In genomic region chr5:137161853-137162252, GRCm38 (mm10) we compare ENCODE assay signal across 46 mouse cellular contexts. TPM values are rescaled to one million over a fixed set of nuclear protein-coding genes. Genes with fewer than 3 reads are reported as not detected.
"Had no signal": no experiment of that assay in that cellular context is flagged by ENCODE, and none has a peak within 500 bp of the region (broad histone marks: within the 10 kb centered on the region; RNA-seq: fewer than 3 reads in every experiment).

No protein-coding gene starts in this region.

- H3K9me3 ChIP-seq: limb, embryonic 10.5 days; limb, embryonic 15.5 days; liver, embryonic 13.5 days; liver, embryonic 15.5 days; lung, embryonic 15.5 days; midbrain, embryonic 15.5 days had no signal

- H3K4me3 ChIP-seq: left cerebral cortex, adult 2 months; limb, embryonic 10.5 days; limb, embryonic 12.5 days; limb, embryonic 13.5 days; limb, embryonic 15.5 days; liver, embryonic 12.5 days; liver, embryonic 13.5 days; liver, embryonic 15.5 days; lung, embryonic 15.5 days; megakaryocyte, embryonic 14.5 days; midbrain, embryonic 10.5 days; midbrain, embryonic 12.5 days; midbrain, embryonic 13.5 days; midbrain, embryonic 15.5 days; myocyte had no signal

- H3K4me2 ChIP-seq: limb, embryonic 12.5 days; limb, embryonic 13.5 days; limb, embryonic 15.5 days; liver, embryonic 11.5 days; liver, embryonic 12.5 days; liver, embryonic 13.5 days; liver, embryonic 15.5 days; lung, embryonic 14.5 days; lung, embryonic 15.5 days; midbrain, embryonic 11.5 days; midbrain, embryonic 12.5 days; midbrain, embryonic 13.5 days; midbrain, embryonic 15.5 days had no signal

- H3K9ac ChIP-seq: limb, embryonic 12.5 days; limb, embryonic 13.5 days; limb, embryonic 15.5 days; liver, embryonic 12.5 days; liver, embryonic 13.5 days; liver, embryonic 14.5 days; liver, embryonic 15.5 days; liver, postnatal 0 days; lung, embryonic 14.5 days; lung, embryonic 15.5 days; midbrain, embryonic 12.5 days; midbrain, embryonic 13.5 days; midbrain, embryonic 15.5 days had no signal

- H3K4me1 ChIP-seq: limb, embryonic 10.5 days; limb, embryonic 12.5 days; limb, embryonic 13.5 days; limb, embryonic 15.5 days; liver, embryonic 12.5 days; liver, embryonic 13.5 days; liver, embryonic 15.5 days; lung, embryonic 15.5 days; megakaryocyte, embryonic 14.5 days; midbrain, embryonic 10.5 days; midbrain, embryonic 12.5 days; midbrain, embryonic 13.5 days; midbrain, embryonic 15.5 days had no signal

- ATAC-seq: liver, embryonic 12.5 days; liver, postnatal 0 days; midbrain, embryonic 13.5 days; midbrain, embryonic 15.5 days; midbrain, embryonic 16.5 days had no signal

- H3K36me3 ChIP-seq: limb, embryonic 10.5 days; limb, embryonic 12.5 days; limb, embryonic 13.5 days; limb, embryonic 15.5 days; liver, embryonic 12.5 days; liver, embryonic 13.5 days; liver, embryonic 15.5 days; lung, embryonic 15.5 days; midbrain, embryonic 10.5 days; midbrain, embryonic 12.5 days; midbrain, embryonic 13.5 days; midbrain, embryonic 15.5 days had no signal

- H3K27ac ChIP-seq: left cerebral cortex, adult 2 months; limb, embryonic 10.5 days; limb, embryonic 12.5 days; limb, embryonic 13.5 days; limb, embryonic 15.5 days; liver, embryonic 12.5 days; liver, embryonic 13.5 days; liver, embryonic 14.5 days; liver, embryonic 15.5 days; lung, embryonic 15.5 days; macrophage; midbrain, embryonic 10.5 days; midbrain, embryonic 12.5 days; midbrain, embryonic 13.5 days; midbrain, embryonic 15.5 days had no signal

- H3K27me3 ChIP-seq: limb, embryonic 13.5 days; limb, embryonic 15.5 days; liver, embryonic 15.5 days; lung, embryonic 15.5 days; midbrain, embryonic 12.5 days; midbrain, embryonic 13.5 days; midbrain, embryonic 15.5 days had no signal

- DNase-seq: left cerebral cortex, postnatal 4 days; liver; liver, embryonic 13.5 days; liver, postnatal 0 days; lung, adult 18-20 months; lung, embryonic 14.5 days; lung, postnatal 10 days; lung, postnatal 14 days; lung, postnatal 36 days; lung, postnatal 4 days had no signal

RNA-seq across cellular contexts. Expression of gene Muc3, which starts 12.7 kb away (rescaled TPM):
- total RNA-seq: left cerebral cortex, adult 18-20 months; left cerebral cortex, adult 2 months; left cerebral cortex, adult 8-10 months; left cerebral cortex, postnatal 10 days; left cerebral cortex, postnatal 14 days; left cerebral cortex, postnatal 25 days; left cerebral cortex, postnatal 36 days; left cerebral cortex, postnatal 4 days; megakaryocyte progenitor cell, adult 5-6 weeks; megakaryocyte, adult 5-6 weeks; megakaryocyte-erythroid progenitor cell, adult 5-6 weeks; midbrain, postnatal 0 days; monocyte, adult 5-6 weeks had no signal
- polyA plus RNA-seq: limb, embryonic 10.5 days; limb, embryonic 11.5 days; limb, embryonic 12.5 days; limb, embryonic 13.5 days; limb, embryonic 14.5 days; limb, embryonic 15.5 days; liver, embryonic 11.5 days; liver, embryonic 12.5 days; liver, embryonic 13.5 days; liver, embryonic 14.5 days; liver, embryonic 15.5 days; liver, embryonic 16.5 days; liver, postnatal 0 days; lung, embryonic 14.5 days; lung, embryonic 15.5 days; lung, embryonic 16.5 days; macrophage; midbrain, embryonic 10.5 days; midbrain, embryonic 11.5 days; midbrain, embryonic 12.5 days; midbrain, embryonic 13.5 days; midbrain, embryonic 14.5 days; midbrain, embryonic 15.5 days; midbrain, embryonic 16.5 days; midbrain, postnatal 0 days; myocyte had no signal

RNA-seq across cellular contexts. Expression of gene Muc3a, which starts 50.3 kb away (rescaled TPM):
- total RNA-seq: liver, adult 2 months; midbrain, postnatal 0 days; monocyte, adult 5-6 weeks had no signal
- polyA plus RNA-seq: limb, embryonic 10.5 days; limb, embryonic 11.5 days; limb, embryonic 13.5 days; liver, embryonic 11.5 days; lung, embryonic 14.5 days; lung, embryonic 16.5 days; macrophage; midbrain, embryonic 10.5 days; midbrain, embryonic 11.5 days; midbrain, embryonic 13.5 days; myocyte had no signal
